Mouse (Mus musculus) gastrocnemius, postnatal 14 days (tissue): ENCODE data around the gene Rnf157. TPM values are rescaled to one million over a fixed set of nuclear protein-coding genes. Genes with fewer than 3 reads are reported as not detected.
"Not testable (repeated sequence)": the region's sequence is repeated elsewhere in the genome, so short reads cannot be mapped to it uniquely, and the experiment has no call there.

ENCODE experiments used
- DNase-seq: peaks from one replicate; pipeline ENCODE4 v3.0.0; 2021; ENCODE audit warnings: mixed read lengths
- intact Hi-C: fragments of 180-260 bp; cut with DNase I; formaldehyde crosslinking; loops from one replicate; pipeline ENCODE4 v1.15.1; 2025; ENCODE audit warnings: low total_unique reads
- total RNA-seq, 2 experiments: library from RNA; stranded (reverse); gene quantifications; 2 replicates each; pipeline ENCODE4 v1.2.3; 2021

Rnf157 gene
- total RNA-seq, 2 experiments from 2014 or later, result 38.3 to 48.7 TPM

- intact Hi-C loops, DNase-seq: not testable (repeated sequence)
Observed at GRCm38 (mm10) chr11:116360915-116361314, 51.9 kb downstream of the Rnf157 start.

- intact Hi-C loops, result no loop called here
- DNase-seq, result no peak
Observed at GRCm38 (mm10) chr11:116359652-116360051, 53.2 kb downstream of the Rnf157 start.

DNA sequence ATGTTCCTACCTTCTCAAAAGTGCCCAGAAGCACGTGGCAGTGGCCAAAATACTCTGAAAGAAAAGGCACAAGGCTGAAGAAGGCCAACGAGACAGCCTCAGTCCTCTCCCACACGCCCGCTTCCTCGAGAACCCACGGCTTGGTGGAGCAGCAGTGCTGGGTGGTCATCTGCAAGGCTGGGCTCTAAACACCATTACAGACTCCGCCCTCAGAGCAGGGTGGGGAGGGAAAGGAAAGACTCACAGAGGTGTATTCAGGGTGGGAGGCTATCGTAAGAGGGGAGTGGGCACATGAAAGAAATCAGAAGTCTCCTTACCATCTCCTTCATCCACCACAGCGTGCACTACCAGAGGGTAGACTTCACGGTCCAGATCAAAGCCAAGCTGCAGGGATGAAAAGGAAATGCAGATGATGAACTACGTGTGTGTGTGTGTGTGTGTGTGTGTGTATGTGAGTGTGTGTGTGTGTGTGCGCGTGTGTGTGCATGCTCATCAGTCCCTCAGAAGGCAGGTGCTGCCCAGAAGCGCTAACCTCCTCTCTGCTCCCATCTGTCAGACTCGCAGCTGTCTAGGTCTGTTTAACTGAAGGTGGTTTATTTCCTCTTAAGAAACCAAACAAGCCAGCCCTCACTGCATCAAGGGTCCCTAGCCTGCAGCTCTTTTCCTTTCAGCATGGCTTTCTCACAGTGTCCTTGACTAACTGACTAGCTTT is 53.8 kb downstream of the Rnf157 start:
- DNase-seq, result no peak
- intact Hi-C loops, result no loop called here

- DNase-seq, result no peak
- intact Hi-C loops, result no loop called here
Observed at GRCm38 (mm10) chr11:116354521-116354920, 58.3 kb downstream of the Rnf157 start.

DNA sequence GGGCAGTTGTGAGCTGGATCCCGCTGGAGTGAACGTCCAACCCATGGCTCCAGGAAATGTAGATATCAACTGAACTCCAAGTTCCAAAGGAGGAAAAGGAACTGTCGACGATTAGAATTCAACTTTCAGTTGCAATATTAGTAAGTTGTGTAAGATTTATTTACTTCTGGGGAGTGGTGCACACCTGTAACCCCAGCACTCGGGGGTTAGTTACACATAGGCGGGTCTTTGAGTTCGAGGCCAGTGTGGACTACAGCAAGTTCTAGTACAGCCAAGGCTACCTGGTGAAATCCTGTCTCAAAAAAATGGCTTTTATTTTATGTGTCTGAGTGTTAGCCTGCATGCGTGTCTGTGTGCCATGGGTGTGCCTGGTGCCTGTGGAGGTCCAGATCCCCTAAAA is 59.3 kb downstream of the Rnf157 start:
- intact Hi-C loops, result no loop called here
- DNase-seq, result no peak

- no peak for DNase-seq
- intact Hi-C loops, result no loop called here
Observed at GRCm38 (mm10) chr11:116351294-116351693, 61.5 kb downstream of the Rnf157 start.

DNA sequence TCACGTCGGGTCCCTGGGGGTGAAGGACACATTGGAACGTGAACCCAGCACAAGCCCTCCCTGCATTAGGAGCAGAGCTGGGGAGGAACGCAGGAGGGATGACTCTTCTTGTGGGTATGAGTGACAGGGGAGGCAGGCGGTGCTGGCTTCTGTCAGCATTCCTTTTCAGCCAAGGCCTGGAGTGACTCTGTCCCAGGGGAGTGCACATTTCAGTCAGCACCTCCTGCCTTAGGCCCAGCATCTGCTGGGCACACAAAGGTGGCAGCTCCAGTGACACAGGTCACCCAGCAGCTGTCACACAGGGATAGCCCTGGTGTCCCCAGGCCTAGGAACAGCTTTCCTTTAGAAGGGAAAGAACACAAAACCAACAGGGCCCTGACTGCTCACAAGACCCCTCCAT is 64.9 kb downstream of the Rnf157 start:
- peak; percentile 55 for DNase-seq

DNA sequence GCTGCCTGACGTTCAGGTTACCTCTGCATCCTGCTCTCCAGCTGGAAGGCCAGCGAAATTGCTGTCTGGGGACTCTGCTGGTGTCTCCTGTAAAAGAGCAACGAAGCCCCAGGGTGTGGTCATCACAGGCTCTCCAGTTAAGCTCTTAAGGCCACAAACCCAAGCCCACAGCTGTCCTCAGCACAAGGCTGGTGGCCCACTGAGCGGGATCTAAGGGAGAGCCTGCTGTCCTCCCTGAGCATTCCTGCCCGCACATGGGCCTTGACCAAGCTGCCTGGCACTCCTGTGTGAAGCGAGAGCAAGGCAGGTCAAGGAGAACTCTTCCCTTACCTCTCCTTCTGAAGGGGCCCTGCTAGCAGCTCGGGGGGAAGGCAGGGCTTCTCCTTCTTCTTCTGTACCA is 65.8 kb downstream of the Rnf157 start:
- intact Hi-C loops, result no loop called here
- DNase-seq, result no peak

More for the DNA sequence above, 64.9 kb downstream of the Rnf157 start:
- intact Hi-C loops, result no loop called here

- intact Hi-C loops, result no loop called here
- no peak for DNase-seq
Observed at GRCm38 (mm10) chr11:116342069-116342791, 70.6 kb downstream of the Rnf157 start.

DNA sequence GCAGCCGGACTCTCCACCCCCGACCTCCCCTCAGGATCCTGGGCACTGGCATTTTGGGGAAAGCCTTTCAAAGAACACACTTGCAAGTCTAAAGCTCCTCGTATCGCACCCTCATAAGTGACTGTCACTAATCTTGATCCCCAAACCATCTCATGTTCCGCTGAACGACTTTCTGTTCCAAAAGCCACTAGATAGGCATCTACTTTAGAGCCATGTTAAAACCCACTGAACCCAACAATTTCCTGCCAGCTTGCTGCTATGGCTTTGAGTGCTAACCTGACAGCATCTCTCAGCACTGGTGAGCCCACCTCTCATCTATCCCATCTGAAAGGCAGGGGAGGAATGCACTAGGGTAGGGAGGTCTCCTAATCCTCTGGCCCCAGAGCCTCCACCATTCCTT is 75.3 kb downstream of the Rnf157 start:
- DNase-seq, result no peak
- intact Hi-C loops, result no loop called here

DNA sequence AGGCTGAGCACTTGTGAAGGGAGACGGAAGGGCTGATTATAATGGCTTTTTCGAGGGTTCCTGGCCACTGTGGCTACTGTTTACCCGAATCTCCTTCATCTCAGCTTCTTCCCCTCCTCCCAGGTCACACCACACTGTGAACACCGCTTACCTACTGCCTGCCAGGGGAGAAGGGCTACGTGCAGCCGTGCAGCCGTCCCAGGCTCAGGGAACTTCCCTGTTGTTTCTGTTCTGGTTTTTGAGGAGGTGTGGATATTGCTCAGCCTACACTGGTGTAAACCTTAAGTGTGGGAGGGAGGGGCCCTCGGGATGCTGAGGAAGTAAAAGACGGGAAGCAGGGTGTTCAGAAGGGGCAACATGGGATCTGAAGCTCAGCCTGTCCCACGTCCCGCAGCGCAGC is 75.8 kb downstream of the Rnf157 start:
- DNase-seq, result no peak
- intact Hi-C loops, result no loop called here

GRCm38 (mm10) chr11:116336393-116336792 is 76.4 kb downstream of the Rnf157 start:
- no peak for DNase-seq
- intact Hi-C loops, result no loop called here

GRCm38 (mm10) chr11:116335244-116336036 is 77.4 kb downstream of the Rnf157 start, which contains the start of gene Foxj1:
Gene Foxj1, minus strand, starts transcription at chr11:116335399.
- intact Hi-C loops, result no loop called here
- DNase-seq, result peak; percentile 92

- DNase-seq, result no peak
- intact Hi-C loops, result no loop called here
Observed at GRCm38 (mm10) chr11:116334417-116334782, 78.4 kb downstream of the Rnf157 start.

DNA sequence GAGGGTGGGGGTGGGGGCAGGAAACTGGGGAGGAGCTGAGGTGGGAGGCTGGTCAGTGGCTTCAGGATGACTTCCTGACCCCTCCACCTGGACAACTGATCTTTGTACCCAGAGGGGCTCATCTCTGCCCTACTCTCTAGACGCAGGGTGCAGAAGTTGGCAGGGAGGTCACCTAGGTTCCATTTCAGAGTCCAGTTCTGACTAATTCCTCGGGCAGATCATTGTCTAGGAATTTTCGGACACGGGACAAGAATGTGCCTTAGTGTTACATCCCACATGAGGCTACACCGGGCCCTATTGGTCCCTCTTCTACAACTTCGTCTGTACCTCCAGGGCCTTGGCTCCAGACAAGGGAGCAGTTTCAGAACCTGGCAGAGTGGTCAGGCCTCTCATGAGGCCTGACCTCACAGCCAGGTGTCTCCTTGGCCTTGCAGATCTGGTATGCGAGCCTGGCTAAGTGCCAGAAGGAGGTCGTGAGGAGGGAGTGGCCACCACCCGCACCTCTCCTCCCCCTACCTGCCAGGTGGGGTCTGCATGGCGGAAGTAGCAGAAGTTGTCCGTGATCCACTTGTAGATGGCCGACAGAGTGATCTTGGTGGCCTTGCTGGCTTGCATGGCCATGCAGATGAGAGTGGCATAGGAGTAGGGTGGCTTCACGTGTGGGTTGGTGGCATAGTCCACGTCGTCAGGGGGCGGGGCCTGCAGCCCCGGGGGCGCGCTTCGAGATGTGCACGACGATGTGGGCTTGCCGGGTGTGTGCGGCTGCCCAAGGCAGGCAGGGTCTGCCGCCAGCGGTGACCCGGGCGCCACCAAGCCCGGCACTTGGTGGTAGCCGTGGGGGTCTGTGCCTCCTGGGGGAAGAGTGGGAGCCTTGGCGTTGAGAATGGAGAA is 79.1 kb downstream of the Rnf157 start:
- intact Hi-C loops, result no loop called here
- DNase-seq, result no peak

DNA sequence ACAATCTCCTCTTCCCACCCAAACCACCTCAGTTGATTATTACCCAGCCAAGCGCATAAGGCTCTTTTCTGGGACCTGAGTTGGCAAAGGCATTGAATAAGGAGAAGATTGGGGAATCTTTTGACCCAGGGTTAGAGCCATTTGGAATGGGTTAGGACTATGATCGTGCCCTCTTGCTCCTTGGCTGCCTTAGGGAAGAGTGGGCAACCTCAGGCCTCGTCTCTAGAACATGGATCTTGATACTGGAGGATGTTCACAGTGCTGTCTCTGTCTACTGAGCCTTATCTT is 79.9 kb downstream of the Rnf157 start:
- no peak for DNase-seq
- intact Hi-C loops, result no loop called here

DNA sequence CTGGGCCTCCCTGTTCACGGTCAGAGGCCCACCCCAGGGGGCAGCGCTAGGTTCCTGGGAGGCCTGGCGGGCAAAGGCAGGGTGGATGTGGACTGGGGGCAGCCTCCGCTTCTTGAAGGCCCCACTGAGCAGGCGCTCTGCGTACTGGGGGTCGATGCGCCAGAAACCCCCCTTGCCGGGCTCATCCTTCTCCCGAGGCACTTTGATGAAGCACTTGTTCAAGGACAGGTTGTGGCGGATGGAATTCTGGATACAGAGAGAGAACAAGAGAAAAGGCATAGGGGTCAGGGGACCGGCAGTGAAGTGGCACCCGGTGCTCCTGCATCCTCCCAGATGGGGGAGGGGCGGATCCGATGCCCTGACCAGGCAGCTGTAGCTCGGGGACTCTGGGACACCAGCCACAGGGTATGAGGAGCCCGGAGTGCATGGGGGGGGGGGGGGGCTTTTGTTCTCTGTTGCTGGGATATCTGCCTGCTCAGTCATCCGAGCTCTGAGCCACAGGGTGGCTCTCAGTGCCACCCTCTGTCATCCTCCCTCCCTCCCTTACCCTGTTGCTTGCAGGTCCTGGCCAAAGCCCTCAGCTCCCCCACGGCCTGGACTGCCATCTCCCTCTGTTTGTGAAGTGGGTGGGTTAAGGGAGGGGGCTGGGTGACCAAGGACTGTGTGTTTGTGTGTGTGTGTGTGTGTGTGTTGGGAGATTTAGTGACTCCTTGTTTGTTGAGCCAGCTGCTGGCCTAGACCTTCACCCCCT is 80.4 kb downstream of the Rnf157 start:
- intact Hi-C loops, result no loop called here
- peak; percentile 42 for DNase-seq

GRCm38 (mm10) chr11:116330211-116330518 is 82.7 kb downstream of the Rnf157 start:
- intact Hi-C loops, result no loop called here
- DNase-seq, result no peak
